Mouse (Mus musculus): ENCODE data around the gene Scaf1. TPM values are rescaled to one million over a fixed set of nuclear protein-coding genes. Genes with fewer than 3 reads are reported as not detected.

The Scaf1 gene
- total RNA-seq, 1 experiment, result 39.2 TPM

DNA sequence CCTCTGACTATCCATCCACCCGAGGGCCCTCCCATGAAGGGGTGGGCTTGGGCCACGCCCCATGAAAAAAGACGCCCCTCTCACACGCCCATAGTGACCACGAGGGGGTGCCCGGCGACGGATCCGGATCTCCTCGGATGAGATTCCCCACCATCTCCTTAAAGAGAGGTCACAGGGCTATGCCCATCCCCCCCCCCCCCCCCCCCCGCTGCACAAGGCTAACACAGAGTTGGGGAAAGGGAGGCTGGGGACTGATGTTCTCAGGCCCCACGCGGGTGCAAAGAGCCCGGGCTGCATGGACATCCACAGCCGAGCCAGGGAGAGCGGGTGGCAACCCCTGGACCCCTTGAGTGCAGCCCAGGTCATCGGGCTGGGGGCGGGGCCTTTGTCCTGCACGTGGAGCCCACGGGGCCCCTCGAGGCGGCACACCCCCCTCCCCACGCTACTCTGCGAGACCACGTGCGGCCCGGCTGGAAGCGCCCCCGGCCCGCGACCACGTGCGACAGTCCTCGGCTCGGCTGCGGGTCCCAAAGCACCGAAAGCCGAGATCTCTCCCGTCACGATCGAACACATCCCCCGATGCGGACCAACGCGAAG lies 30.5 kb downstream of the Scaf1 start:
- peak overlapping the region; percentile 99 for H3K9ac ChIP-seq (ENCODE audit: insufficient read depth, low read depth, low read length, poor library complexity, severe bottlenecking)
- TF ChIP-seq ZNF384 (IDR thresholded peaks at IDR 0.05; ENCODE audit: low read depth, low read length) (no peak), HCFC1 (IDR thresholded peaks at IDR 0.05; ENCODE audit: borderline replicate concordance, insufficient read depth, low read length) (peak; percentile 60; the same call in 1 of the 2 replicates), CHD2 (IDR thresholded peaks at IDR 0.05; ENCODE audit: low read depth, low read length) (peak; percentile 46; the same call in 1 of the 2 replicates)
- peaks cover 3 to 16% of the 10 kb centered on the region in 2 experiments; a peak in 3 of 4 replicates for H3K4me1 ChIP-seq (ENCODE audit: control insufficient read depth in 2 of 2, insufficient read depth in 2 of 2, low read length in 2 of 2, poor library complexity in 1 of 2)
- no peak for DNase-seq (ENCODE audit: low read depth, low spot score)
- in situ Hi-C loops (cut with MboI; ENCODE audit: low sequenced_read_pairs in 2 of 2, unreplicated experiment in 2 of 2), result no loop called here
- no peaks in the 10 kb centered on the region for H3K9me3 ChIP-seq (ENCODE audit: control insufficient read depth, insufficient read depth, low read depth, low read length)
- peaks cover 32% of the 10 kb centered on the region for H3K36me3 ChIP-seq (ENCODE audit: control insufficient read depth, insufficient read depth, low read length, poor library complexity, severe bottlenecking)
- H3K27ac ChIP-seq (ENCODE audit: insufficient read depth, low read depth, low read length, poor library complexity, severe bottlenecking), result peak overlapping the region; percentile 92
- H3K4me3 ChIP-seq (ENCODE audit: insufficient read depth in 1 of 2, low read depth in 1 of 2, low read length in 2 of 2, poor library complexity in 1 of 2, severe bottlenecking in 1 of 2), result peak overlapping the region; percentile 88 to 95

DNA sequence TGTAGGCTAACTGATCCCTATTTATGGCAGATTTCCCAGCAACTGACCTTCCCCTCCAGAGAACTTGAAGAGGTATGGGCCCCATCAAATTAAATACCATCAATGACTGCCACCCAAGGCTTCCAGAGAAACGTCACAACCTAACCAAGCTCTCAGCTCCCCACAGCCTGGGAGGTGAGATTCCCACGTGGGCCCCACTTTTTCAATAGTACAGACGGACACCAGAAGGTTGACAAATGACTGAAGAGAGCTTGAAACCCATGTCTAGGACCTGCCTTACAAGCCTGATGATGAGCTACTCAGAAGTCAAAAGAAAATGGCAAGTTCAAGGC lies 31.4 kb downstream of the Scaf1 start:
- TF ChIP-seq ZC3H11A (IDR thresholded peaks at IDR 0.05; ENCODE audit: borderline replicate concordance, low read depth, low read length), result no peak
- TF ChIP-seq MAFK (IDR thresholded peaks at IDR 0.05; ENCODE audit: insufficient read depth, low read depth, low read length), result no peak
- TF ChIP-seq ZNF384 (IDR thresholded peaks at IDR 0.05; ENCODE audit: low read depth, low read length), result no peak
- peaks cover 3 to 16% of the 10 kb centered on the region in 2 experiments; a peak in 3 of 4 replicates for H3K4me1 ChIP-seq (ENCODE audit: control insufficient read depth in 2 of 2, insufficient read depth in 2 of 2, low read length in 2 of 2, poor library complexity in 1 of 2)
- no peak overlapping the region for H3K27ac ChIP-seq (ENCODE audit: insufficient read depth, low read depth, low read length, poor library complexity, severe bottlenecking)
- no peaks in the 10 kb centered on the region for H3K9me3 ChIP-seq (ENCODE audit: control insufficient read depth, insufficient read depth, low read depth, low read length)
- no peak for DNase-seq (ENCODE audit: low read depth, low spot score)
- H3K9ac ChIP-seq (ENCODE audit: insufficient read depth, low read depth, low read length, poor library complexity, severe bottlenecking), result peak overlapping the region; percentile 99; the same call in 1 of the 2 replicates
- in situ Hi-C loops (cut with MboI; ENCODE audit: low sequenced_read_pairs in 2 of 2, unreplicated experiment in 2 of 2), result no loop called here
- H3K4me3 ChIP-seq (ENCODE audit: insufficient read depth in 1 of 2, low read depth in 1 of 2, low read length in 2 of 2, poor library complexity in 1 of 2, severe bottlenecking in 1 of 2), result peak overlapping the region; percentile 88 to 95; a peak in 3 of 4 replicates
- H3K36me3 ChIP-seq (ENCODE audit: control insufficient read depth, insufficient read depth, low read length, poor library complexity, severe bottlenecking), result peaks cover 37% of the 10 kb centered on the region

DNA sequence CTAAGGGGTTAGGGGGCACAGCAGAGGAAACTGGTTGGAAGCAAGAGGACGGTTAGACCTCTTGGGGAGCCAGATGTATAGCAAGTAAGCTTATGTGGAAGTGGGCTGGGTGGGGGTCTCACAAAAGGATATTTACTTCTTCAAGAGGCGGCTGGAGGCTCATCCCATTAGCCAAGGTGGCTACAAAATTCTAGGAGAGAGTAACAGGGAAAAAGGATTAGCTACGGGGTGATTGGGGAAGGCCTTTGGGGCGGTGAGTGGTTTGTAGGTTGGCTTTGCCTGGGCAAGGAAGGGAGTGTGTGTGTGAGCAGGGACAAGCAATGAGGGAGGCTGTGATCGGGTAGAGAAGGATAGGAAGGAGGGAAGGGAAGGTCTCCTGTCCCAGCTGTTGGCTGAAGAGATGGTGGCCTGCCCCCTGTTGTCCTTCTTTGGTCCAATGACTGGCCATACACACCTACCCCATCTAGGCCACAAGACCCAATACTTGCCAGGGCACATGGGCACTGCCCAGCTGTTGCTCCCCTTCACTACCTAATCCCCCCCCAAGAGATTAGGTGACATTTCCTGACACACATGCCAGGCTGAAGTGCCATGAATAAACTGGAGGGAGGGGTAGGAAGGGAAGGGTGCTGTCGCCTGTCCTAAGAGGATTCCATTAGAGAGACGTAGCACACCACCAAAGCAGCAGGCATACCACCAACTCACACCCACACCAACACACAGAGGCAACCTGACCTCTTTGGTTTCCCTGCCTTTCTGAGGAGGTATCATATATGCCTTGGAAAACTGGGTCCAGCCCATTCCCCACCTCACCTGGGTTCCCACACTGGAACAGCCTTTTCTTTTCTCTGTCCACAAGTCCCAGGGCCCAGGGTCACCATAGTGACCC lies 32.0 kb downstream of the Scaf1 start:
- in situ Hi-C loops (cut with MboI; ENCODE audit: low sequenced_read_pairs in 2 of 2, unreplicated experiment in 2 of 2), result no loop called here
- Histone ChIP-seq H3K4me3 (ENCODE audit: insufficient read depth in 1 of 2, low read depth in 1 of 2, low read length in 2 of 2, poor library complexity in 1 of 2, severe bottlenecking in 1 of 2) (peak overlapping the region; percentile 19 to 95; a peak in 2 of 4 replicates), H3K9ac (ENCODE audit: insufficient read depth, low read depth, low read length, poor library complexity, severe bottlenecking) (peak overlapping the region; percentile 34; the same call in 1 of the 2 replicates), H3K36me3 (ENCODE audit: control insufficient read depth, insufficient read depth, low read length, poor library complexity, severe bottlenecking) (peaks cover 41% of the 10 kb centered on the region), H3K4me1 (ENCODE audit: control insufficient read depth in 2 of 2, insufficient read depth in 2 of 2, low read length in 2 of 2, poor library complexity in 1 of 2) (peaks cover 3 to 14% of the 10 kb centered on the region in 2 experiments; a peak in 3 of 4 replicates), H3K9me3 (ENCODE audit: control insufficient read depth, insufficient read depth, low read depth, low read length) (no peaks in the 10 kb centered on the region), H3K27ac (ENCODE audit: insufficient read depth, low read depth, low read length, poor library complexity, severe bottlenecking) (0 out of 2 replicates have a peak overlapping the region, but pooled peaks have one; percentile 4)
- TF ChIP-seq MAFK (IDR thresholded peaks at IDR 0.05; ENCODE audit: insufficient read depth, low read depth, low read length), result no peak
- no peak for TF ChIP-seq ZC3H11A (IDR thresholded peaks at IDR 0.05; ENCODE audit: borderline replicate concordance, low read depth, low read length)
- TF ChIP-seq HCFC1 (IDR thresholded peaks at IDR 0.05; ENCODE audit: borderline replicate concordance, insufficient read depth, low read length), result no peak
- TF ChIP-seq CHD2 (IDR thresholded peaks at IDR 0.05; ENCODE audit: low read depth, low read length), result no peak
- no peak for TF ChIP-seq ZNF384 (IDR thresholded peaks at IDR 0.05; ENCODE audit: low read depth, low read length)
- no peak for DNase-seq (ENCODE audit: low read depth, low spot score)

DNA sequence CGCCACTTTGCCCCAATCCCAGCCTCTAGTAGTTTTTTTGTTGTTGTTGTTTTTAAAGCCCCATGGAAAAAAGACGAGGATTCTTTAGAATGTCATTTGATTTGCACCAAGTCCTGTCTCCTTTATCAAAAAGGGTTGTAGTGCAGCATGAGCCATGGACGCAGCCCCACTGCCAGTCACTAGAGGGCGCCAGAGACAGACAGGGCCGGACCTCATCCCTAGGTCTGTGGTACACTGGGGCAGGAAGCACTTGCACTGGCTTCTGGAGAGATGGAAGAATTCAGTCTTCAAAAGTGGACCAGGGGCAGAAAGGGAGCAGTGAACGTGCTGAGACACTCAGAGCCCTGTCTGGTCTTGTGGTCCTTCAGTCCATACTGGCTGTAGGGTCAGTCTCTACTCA lies 33.1 kb downstream of the Scaf1 start:
- TF ChIP-seq ZC3H11A (IDR thresholded peaks at IDR 0.05; ENCODE audit: borderline replicate concordance, low read depth, low read length) (peak; percentile 5; the same call in 1 of the 2 replicates), CHD2 (IDR thresholded peaks at IDR 0.05; ENCODE audit: low read depth, low read length) (no peak), HCFC1 (IDR thresholded peaks at IDR 0.05; ENCODE audit: borderline replicate concordance, insufficient read depth, low read length) (no peak)
- Histone ChIP-seq H3K4me1 (ENCODE audit: control insufficient read depth in 2 of 2, insufficient read depth in 2 of 2, low read length in 2 of 2, poor library complexity in 1 of 2) (peaks cover 2 to 14% of the 10 kb centered on the region in 2 experiments; a peak in 2 of 4 replicates), H3K9ac (ENCODE audit: insufficient read depth, low read depth, low read length, poor library complexity, severe bottlenecking) (peak overlapping the region; percentile 34; the same call in 1 of the 2 replicates), H3K9me3 (ENCODE audit: control insufficient read depth, insufficient read depth, low read depth, low read length) (no peaks in the 10 kb centered on the region), H3K36me3 (ENCODE audit: control insufficient read depth, insufficient read depth, low read length, poor library complexity, severe bottlenecking) (peaks cover 47% of the 10 kb centered on the region), H3K27ac (ENCODE audit: insufficient read depth, low read depth, low read length, poor library complexity, severe bottlenecking) (no peak overlapping the region), H3K4me3 (ENCODE audit: insufficient read depth in 1 of 2, low read depth in 1 of 2, low read length in 2 of 2, poor library complexity in 1 of 2, severe bottlenecking in 1 of 2) (no peak overlapping the region)
- in situ Hi-C loops (cut with MboI; ENCODE audit: low sequenced_read_pairs in 2 of 2, unreplicated experiment in 2 of 2), result no loop called here
- no peak for DNase-seq (ENCODE audit: low read depth, low spot score)

Measured in ES-E14 (cell line).